Mouse (Mus musculus): ENCODE data around the gene Mdm2. TPM values are rescaled to one million over a fixed set of nuclear protein-coding genes. Genes with fewer than 3 reads are reported as not detected.

Gene Mdm2
- total RNA-seq, 1 experiment from 2014 or later: 108 TPM

DNA sequence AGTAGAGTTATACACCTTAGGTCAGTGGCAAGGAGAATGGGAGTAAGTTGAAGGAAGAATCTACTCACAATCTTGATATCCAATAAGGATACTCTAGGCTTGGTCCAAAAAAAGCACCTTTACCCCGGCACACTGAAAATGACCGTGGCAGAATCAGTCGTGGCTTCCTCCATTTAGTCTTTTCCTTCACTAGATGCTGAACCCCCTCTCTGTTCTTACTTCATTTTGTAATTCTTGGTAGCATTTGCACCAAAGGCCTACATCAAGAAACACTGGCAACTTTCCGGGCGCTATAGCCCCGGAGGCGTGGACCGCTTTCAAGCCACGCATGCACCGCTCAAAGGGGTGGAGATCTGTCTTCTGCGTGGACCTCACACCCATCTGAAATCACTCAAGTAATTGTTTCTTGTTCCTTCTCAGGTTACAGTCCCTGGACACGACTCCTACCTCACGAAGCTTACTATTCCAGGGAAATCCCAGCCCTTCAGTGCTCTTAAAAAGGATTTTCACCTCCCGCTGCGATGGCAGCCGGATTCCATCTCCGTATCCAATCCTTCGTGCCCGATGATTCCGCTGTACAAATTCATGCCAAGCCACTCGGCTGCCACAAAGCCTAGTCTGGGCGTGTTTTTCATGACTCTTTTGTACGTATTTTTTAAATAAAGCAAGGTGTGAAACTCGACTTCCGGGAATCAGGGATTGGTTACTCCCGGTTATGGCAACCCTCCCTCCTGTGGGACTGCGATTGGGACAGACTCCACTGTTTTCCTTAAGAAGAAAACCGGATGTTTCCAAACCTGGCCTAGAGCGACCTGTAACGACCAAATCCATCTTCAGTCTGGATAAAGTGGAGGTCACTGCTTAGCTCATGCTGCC, 27.5 kb downstream of the Mdm2 start:
- ATAC-seq (replicated peaks in 1 of 2; ENCODE audit: insufficient read depth in 1 of 2, low FRiP score in 2 of 2, low TSS enrichment in 1 of 2, low read depth in 1 of 2, poor library complexity in 2 of 2, severe bottlenecking in 2 of 2): no peak

GRCm38 (mm10) chr10:117681999-117682857, 28.3 kb downstream of the Mdm2 start:
- peak in 1 of 2 experiments; percentile 51; a peak in 1 of 4 replicates for ATAC-seq (replicated peaks in 1 of 2; ENCODE audit: insufficient read depth in 1 of 2, low FRiP score in 2 of 2, low TSS enrichment in 1 of 2, low read depth in 1 of 2, poor library complexity in 2 of 2, severe bottlenecking in 2 of 2)

GRCm38 (mm10) chr10:117681543-117681942, 29.0 kb downstream of the Mdm2 start:
- no peak for ATAC-seq (replicated peaks in 1 of 2; ENCODE audit: insufficient read depth in 1 of 2, low FRiP score in 2 of 2, low TSS enrichment in 1 of 2, low read depth in 1 of 2, poor library complexity in 2 of 2, severe bottlenecking in 2 of 2)

DNA sequence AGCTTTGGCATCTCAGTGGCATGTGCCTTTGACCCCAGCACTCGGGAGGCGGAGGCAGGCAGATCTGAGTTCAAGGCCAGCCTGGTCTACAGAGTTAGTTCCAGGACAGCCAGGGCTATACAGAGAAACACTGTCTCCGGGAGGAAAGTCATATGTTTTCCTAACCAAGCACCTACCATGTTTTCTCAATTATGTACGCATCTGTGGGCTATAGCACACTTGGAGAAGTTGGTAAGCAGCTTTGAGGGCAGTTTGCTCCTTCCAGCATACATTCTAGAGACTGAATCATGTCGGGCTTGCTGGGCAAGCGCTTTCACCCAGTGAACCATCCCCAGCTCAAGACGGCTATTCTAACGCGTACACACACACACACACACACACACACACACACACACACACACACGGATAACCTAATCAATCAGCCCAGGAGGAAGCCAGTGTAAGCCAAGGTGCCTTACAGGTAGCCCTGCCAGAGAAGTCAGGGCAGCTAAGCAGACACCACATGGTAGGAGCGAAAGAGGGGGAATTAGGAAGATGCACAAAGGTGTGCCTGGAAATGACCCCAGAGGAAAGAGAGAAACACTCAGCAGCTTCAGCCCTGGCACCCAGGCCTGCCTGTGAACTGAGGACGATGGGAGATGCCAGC, 29.6 kb downstream of the Mdm2 start:
- ATAC-seq (replicated peaks in 1 of 2; ENCODE audit: insufficient read depth in 1 of 2, low FRiP score in 2 of 2, low TSS enrichment in 1 of 2, low read depth in 1 of 2, poor library complexity in 2 of 2, severe bottlenecking in 2 of 2): no peak

DNA sequence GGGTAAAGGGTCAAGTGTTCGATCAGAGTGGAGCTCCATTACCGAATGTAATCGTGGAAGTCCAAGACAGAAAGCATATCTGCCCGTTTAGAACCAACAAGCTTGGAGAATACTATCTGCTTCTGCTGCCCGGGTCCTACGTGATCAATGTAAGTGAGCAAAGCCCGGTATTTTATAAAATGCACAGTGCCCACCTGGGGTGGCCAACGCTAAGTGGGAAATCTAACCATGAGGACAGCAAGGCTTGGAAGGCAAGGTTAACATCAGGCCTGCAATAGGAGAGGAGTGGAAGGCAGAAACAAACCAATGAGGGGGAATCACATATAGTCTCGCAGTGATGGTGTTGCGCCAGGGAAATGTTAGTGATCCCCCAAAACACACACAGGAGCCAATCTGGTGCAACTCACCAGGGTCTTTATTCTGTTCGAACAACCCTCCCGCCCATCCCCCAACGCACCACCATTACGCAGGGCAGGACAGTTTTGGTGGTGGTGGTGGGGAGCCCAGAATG, 30.5 kb downstream of the Mdm2 start:
- no peak for ATAC-seq (replicated peaks in 1 of 2; ENCODE audit: insufficient read depth in 1 of 2, low FRiP score in 2 of 2, low TSS enrichment in 1 of 2, low read depth in 1 of 2, poor library complexity in 2 of 2, severe bottlenecking in 2 of 2)

DNA sequence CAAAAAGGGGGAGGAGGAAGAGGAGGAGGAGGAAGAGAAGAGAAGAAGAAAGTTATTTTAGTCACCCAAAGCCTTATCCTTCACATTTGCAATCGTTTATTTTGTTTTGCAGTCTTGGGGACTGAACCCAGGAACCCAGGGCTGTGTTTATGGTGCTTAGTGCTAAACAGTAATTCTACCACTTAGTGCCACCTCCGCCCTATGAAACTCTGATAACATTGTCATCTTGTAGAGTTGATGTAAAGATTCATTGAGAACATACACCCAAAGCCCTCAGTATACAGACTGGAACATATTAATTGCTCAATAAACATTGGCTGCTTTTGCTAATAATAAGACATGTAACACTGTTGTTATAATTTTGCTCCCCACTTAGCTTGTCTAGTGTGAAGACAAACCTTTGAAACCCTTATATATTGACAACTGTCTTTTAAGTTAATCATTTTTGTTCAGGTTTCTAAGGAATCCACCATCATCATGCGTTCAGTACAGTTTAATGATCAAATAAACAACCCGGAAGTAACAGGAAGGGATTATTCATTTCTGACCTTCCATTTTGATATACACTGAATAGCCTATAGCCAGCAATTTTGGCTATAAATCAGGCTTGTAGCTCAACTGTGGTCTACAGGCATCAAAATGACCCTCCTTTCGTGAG, 31.4 kb downstream of the Mdm2 start:
- no peak for ATAC-seq (replicated peaks in 1 of 2; ENCODE audit: insufficient read depth in 1 of 2, low FRiP score in 2 of 2, low TSS enrichment in 1 of 2, low read depth in 1 of 2, poor library complexity in 2 of 2, severe bottlenecking in 2 of 2)

- ATAC-seq (replicated peaks in 1 of 2; ENCODE audit: insufficient read depth in 1 of 2, low FRiP score in 2 of 2, low TSS enrichment in 1 of 2, low read depth in 1 of 2, poor library complexity in 2 of 2, severe bottlenecking in 2 of 2): no peak
These were observed 32.2 kb downstream of the Mdm2 start for GRCm38 (mm10) chr10:117678357-117678756.

GRCm38 (mm10) chr10:117677494-117678236, 32.9 kb downstream of the Mdm2 start:
- no peak for ATAC-seq (replicated peaks in 1 of 2; ENCODE audit: insufficient read depth in 1 of 2, low FRiP score in 2 of 2, low TSS enrichment in 1 of 2, low read depth in 1 of 2, poor library complexity in 2 of 2, severe bottlenecking in 2 of 2)

DNA sequence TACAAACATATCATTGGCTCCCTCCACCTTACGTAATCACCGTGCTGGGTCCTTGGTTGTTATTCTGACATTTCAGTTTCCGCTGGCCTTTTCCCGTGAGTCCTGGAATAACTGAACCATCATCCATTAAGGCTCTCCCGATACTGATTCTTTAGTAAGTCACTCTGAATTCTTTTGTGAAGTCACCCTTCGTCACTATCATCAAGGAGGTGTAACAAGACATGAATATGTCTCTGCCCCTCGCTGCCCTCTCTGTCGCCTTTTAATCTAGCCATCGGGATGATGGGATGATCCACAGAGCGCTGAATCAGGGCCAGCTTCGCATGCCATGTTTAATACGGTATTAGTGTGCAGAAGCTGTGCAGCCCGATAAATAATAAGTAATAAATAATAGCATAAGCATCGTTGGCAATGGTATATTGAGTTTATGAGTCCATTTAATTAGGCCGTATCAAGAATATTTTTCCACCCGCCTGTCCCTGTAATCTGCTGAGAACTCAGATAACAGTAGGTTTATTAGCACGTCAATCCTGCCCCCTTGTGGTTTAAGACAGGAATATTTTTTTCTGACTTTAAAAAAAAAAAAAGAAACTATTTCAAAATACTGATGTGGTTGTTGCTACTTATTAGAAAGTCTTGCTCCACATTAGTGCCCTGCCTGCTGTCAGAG, 33.8 kb downstream of the Mdm2 start:
- ATAC-seq (replicated peaks in 1 of 2; ENCODE audit: insufficient read depth in 1 of 2, low FRiP score in 2 of 2, low TSS enrichment in 1 of 2, low read depth in 1 of 2, poor library complexity in 2 of 2, severe bottlenecking in 2 of 2): peak; percentile 44 to 60; a peak in 2 of 4 replicates

- ATAC-seq (replicated peaks in 1 of 2; ENCODE audit: insufficient read depth in 1 of 2, low FRiP score in 2 of 2, low TSS enrichment in 1 of 2, low read depth in 1 of 2, poor library complexity in 2 of 2, severe bottlenecking in 2 of 2): no peak
These were observed 34.4 kb downstream of the Mdm2 start for GRCm38 (mm10) chr10:117676036-117676643.

DNA sequence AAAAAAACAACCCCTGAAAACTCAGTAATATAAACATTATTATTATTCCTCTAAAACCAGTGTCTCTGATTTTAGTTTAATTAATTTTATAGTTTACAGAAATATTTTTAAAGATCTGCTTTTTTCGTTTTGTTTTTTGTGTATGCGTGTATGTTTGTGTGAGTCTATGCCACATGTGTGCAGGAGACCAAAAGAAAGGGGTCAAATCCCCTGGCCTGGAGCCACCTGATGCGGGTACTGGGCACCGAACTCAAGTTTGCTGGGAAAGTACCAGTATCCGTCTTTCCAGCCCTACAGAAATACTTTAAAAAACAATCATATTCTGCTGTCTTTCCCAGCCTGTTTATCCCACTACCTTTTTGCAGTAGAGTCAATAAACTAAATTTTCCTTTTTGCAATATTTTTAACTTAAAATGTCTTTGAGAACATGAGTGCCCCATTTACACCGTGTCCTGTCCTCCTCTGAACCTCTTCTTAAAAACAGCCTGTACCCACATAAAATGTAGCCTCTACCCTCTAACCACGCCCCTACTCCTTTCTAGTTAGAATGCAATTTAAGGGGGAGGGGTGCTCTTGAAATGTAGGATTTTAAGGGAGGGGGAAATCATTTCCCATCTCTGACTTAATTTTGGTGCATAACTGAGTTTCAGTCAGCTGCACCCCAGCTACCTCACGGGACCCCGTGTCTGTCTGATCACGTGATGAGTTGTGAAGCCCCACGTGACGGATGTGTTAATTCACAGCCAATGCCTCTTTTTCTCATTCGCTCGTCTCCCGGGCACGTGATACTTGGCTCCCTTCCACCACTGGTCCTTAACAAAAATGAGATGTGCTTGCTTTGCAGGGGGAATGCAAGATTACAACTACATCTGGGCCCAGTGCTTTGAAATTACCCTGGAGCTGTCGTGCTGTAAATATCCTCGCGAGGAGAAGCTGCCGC, 35.2 kb downstream of the Mdm2 start:
- ATAC-seq (replicated peaks in 1 of 2; ENCODE audit: insufficient read depth in 1 of 2, low FRiP score in 2 of 2, low TSS enrichment in 1 of 2, low read depth in 1 of 2, poor library complexity in 2 of 2, severe bottlenecking in 2 of 2): peak in 1 of 2 experiments; percentile 40; a peak in 2 of 4 replicates

- no peak for ATAC-seq (replicated peaks in 1 of 2; ENCODE audit: insufficient read depth in 1 of 2, low FRiP score in 2 of 2, low TSS enrichment in 1 of 2, low read depth in 1 of 2, poor library complexity in 2 of 2, severe bottlenecking in 2 of 2)
These were observed 36.1 kb downstream of the Mdm2 start for GRCm38 (mm10) chr10:117674359-117675019.

DNA sequence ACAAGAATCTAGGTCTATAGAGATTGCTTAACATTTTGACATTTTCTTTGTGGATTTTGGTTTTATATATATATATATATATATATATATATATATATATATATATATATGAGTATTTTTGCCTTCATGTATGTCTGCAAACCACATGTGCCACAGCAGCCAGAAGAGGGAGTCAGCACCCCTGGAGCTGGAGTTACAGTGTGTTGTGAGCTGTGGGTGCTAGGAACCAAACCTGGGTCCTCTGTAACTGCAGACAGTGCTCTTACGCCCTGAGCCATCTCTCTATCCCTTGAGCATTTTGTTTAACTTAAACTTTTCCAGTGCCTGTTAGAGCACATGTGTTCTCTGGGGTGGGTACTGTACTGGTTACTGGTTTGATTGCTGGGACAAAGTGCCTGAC, 36.6 kb downstream of the Mdm2 start:
- ATAC-seq (replicated peaks in 1 of 2; ENCODE audit: insufficient read depth in 1 of 2, low FRiP score in 2 of 2, low TSS enrichment in 1 of 2, low read depth in 1 of 2, poor library complexity in 2 of 2, severe bottlenecking in 2 of 2): no peak

DNA sequence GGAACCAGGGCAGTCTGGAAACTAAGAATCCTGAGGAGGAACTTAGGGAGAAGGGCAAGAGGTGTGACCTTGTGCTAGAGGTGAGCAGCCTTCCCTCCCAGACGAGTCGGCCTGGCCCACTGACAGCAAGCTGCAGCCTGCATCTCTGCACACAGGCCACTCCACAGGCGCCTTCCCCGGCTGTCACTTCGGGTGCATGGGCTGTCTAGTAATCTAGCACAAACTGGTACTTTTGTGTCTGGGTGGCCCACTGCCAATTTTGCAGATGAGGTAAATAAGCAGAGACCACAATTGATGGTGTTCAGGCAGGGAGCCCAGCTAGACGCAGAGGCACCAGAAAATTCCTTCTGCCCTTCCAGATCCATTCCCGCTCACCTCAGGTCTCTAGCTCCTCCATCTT, 37.9 kb downstream of the Mdm2 start:
- ATAC-seq (replicated peaks in 1 of 2; ENCODE audit: insufficient read depth in 1 of 2, low FRiP score in 2 of 2, low TSS enrichment in 1 of 2, low read depth in 1 of 2, poor library complexity in 2 of 2, severe bottlenecking in 2 of 2): no peak

Data from hematopoietic stem cell, adult 5-6 weeks (primary cell).